Comparison of ENCODE assay signal across 7 mouse cellular contexts in the genomic region with DNA sequence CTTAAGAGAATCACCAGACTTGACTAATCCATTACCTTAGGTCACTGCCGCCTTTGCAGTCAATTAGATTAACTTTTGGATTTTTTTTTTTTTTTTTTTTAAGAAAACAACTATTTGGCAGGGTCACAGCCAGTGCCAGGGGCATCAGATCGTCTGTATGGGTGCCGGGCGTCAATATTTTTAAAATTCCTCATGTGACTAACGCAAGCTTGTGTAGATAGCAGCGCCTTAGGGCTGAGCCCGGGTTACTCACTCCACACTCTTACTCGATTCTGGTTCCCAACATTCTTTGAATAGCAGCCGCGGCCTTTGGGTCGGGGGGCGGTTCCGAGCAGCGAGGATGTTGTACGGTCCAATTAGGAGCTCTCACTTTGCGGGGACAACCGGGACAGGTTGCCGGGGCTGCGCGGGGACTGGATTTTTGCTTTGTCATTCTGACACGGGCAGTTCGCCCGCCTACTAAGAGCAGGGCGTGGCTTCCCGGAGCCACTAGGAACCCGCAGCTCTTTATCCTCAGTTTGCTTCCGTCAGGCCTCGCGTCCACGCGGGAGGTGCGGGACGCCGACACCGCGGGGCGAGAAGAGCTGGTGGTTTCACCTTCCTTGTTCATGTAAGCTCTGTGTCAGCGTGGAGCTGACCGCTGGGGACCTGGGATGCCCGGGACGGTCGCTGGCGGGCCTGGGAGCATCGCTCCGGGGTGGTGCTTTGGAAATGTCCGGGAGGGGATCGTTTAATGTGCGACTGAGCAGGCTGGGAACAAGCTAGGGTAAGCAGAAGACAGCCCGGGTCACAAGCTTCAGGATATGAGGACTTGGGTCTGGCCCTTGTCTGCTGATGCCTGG. TPM values are rescaled to one million over a fixed set of nuclear protein-coding genes. Genes with fewer than 3 reads are reported as not detected.
DNase-seq lines count a peak whose midpoint lies in the region; ATAC-seq lines count a peak whose summit lies in the region.

No protein-coding gene starts in this region.

- no peaks in the 10 kb centered on the region for H3K9me3 ChIP-seq in intestine, embryonic 16.5 days (ENCODE audit: control insufficient read depth, low read length)
- H3K9me3 ChIP-seq in midbrain, embryonic 11.5 days (ENCODE audit: control insufficient read depth, low read length) = no peaks in the 10 kb centered on the region

- peaks cover 16% of the 10 kb centered on the region for H3K4me1 ChIP-seq in intestine, embryonic 16.5 days (ENCODE audit: control insufficient read depth, insufficient read depth, low read length)
- H3K4me1 ChIP-seq in midbrain, embryonic 11.5 days (ENCODE audit: control insufficient read depth, insufficient read depth, low read length) = peaks cover 19% of the 10 kb centered on the region

- peak overlapping the region; percentile 57 for H3K4me2 ChIP-seq in intestine, embryonic 16.5 days (ENCODE audit: low read depth, low read length)
- peak overlapping the region; percentile 75 for H3K4me2 ChIP-seq in midbrain, embryonic 11.5 days

- H3K9ac ChIP-seq in intestine, embryonic 16.5 days (ENCODE audit: low read depth, low read length) = peak overlapping the region; percentile 83
- peak overlapping the region; percentile 96 for H3K9ac ChIP-seq in midbrain, embryonic 11.5 days (ENCODE audit: low read length)

- peak overlapping the region; percentile 97 for H3K27ac ChIP-seq in intestine, embryonic 16.5 days (ENCODE audit: low read length)
- H3K27ac ChIP-seq in midbrain, embryonic 11.5 days (ENCODE audit: low read depth, low read length) = peak overlapping the region; percentile 32

- H3K27me3 ChIP-seq in intestine, embryonic 16.5 days (replicated peaks; ENCODE audit: control insufficient read depth, insufficient read depth, low read length) = no peaks in the 10 kb centered on the region
- H3K27me3 ChIP-seq in midbrain, embryonic 11.5 days (ENCODE audit: control insufficient read depth, insufficient read depth, low read length) = no peaks in the 10 kb centered on the region

- peak; percentile 84 for ATAC-seq in intestine, embryonic 16.5 days
- peak; percentile 83 for ATAC-seq in midbrain, embryonic 11.5 days (ENCODE audit: low FRiP score)

- peak; percentile 97 for DNase-seq in adrenal gland, adult 2 months
- peak; percentile 74 for DNase-seq in embryo, embryonic 11.5 days (ENCODE audit: low read depth, low spot score)
- DNase-seq in gastrocnemius, postnatal 36 days = peak; percentile 87 to 88
- peak; percentile 91 to 92 for DNase-seq in left cerebral cortex, postnatal 36 days (ENCODE audit: low spot score in 2 of 2)
- peak; percentile 98 for DNase-seq in midbrain, embryonic 11.5 days (ENCODE audit: low spot score, missing footprints)
- peak; percentile 95 for DNase-seq in skeletal muscle tissue, adult 2 months (ENCODE audit: low read depth, low spot score)

- H3K36me3 ChIP-seq in intestine, embryonic 16.5 days (ENCODE audit: control insufficient read depth, insufficient read depth, low read length) = peaks cover 2% of the 10 kb centered on the region; the same call in 1 of the 2 replicates
- peaks cover 2% of the 10 kb centered on the region for H3K36me3 ChIP-seq in midbrain, embryonic 11.5 days (ENCODE audit: control insufficient read depth, insufficient read depth, low read length)

- peak overlapping the region; percentile 77 for H3K4me3 ChIP-seq in intestine, embryonic 16.5 days (ENCODE audit: low read length)
- H3K4me3 ChIP-seq in midbrain, embryonic 11.5 days (ENCODE audit: low read depth, low read length) = peak overlapping the region; percentile 73

- intact Hi-C loops in gastrocnemius, postnatal 36 days (cut with DNase I) = loop anchor here (5.0 kb wide), 1 partner anchor 47 kb away; no protein-coding TSS in a partner anchor
- intact Hi-C loops in left cerebral cortex, postnatal 36 days (cut with DNase I) = loop anchor here (2.0 to 5.0 kb wide), 2 partner anchors 47 to 96 kb away; no protein-coding TSS in a partner anchor

- WGBS in intestine, embryonic 16.5 days = under 1% methylated on average over 49 of the region's 49 CpGs
- WGBS in midbrain, embryonic 11.5 days = 1% methylated on average over 49 of the region's 49 CpGs

RNA-seq across cellular contexts. Expression of a gene that starts 7.5 kb away (rescaled TPM):
- total RNA-seq in adrenal gland, adult 2 months (2021) = 1 to 10 TPM in 1 of 2 experiments, under 1 TPM in 1; 0.97 to 3.0 TPM
- 0.07 and 0.13 TPM in 2 replicates for polyA plus RNA-seq in adrenal gland, adult 2 months (2012; rRNA removed)
- 1 to 10 TPM in 1 of 2 experiments, under 1 TPM in 1; 0.84 to 1.3 TPM for total RNA-seq in gastrocnemius, postnatal 36 days (2021)
- 0.20 and 0.23 TPM in 2 replicates for polyA plus RNA-seq in intestine, embryonic 16.5 days (2015; fragmentation: Nextera tagmentation; extraction: Ambion mirVana)
- 1 to 10 TPM; 1.5 to 3.0 TPM for total RNA-seq in left cerebral cortex, postnatal 36 days (2021)
- 0.53 and 0.57 TPM in 2 replicates for polyA plus RNA-seq in midbrain, embryonic 11.5 days (2014; fragmentation: Nextera tagmentation; extraction: Ambion mirVana)

RNA-seq across cellular contexts. Expression of a gene that starts 25.2 kb away (rescaled TPM):
- 100 to 1,000 TPM in 1 of 2 experiments, 10 to 100 TPM in 1; 88.6 to 113 TPM for total RNA-seq in adrenal gland, adult 2 months (2021)
- 27.3 and 34.4 TPM in 2 replicates for polyA plus RNA-seq in adrenal gland, adult 2 months (2012; rRNA removed)
- total RNA-seq in gastrocnemius, postnatal 36 days (2021) = 10 to 100 TPM; 44.4 to 46.8 TPM
- 107 and 108 TPM in 2 replicates for polyA plus RNA-seq in intestine, embryonic 16.5 days (2015; fragmentation: Nextera tagmentation; extraction: Ambion mirVana)
- total RNA-seq in left cerebral cortex, postnatal 36 days (2021) = 10 to 100 TPM; 43.0 to 50.9 TPM
- 189 and 195 TPM in 2 replicates for polyA plus RNA-seq in midbrain, embryonic 11.5 days (2014; fragmentation: Nextera tagmentation; extraction: Ambion mirVana)

Comparison
In these comparisons a context has a peak if more than half of its experiments do, and no peak if none do; other contexts are left out.
1. Peak in every context shown above with its lines: DNase-seq, ATAC-seq, H3K4me3 ChIP-seq and H3K27ac ChIP-seq.